Mouse (Mus musculus): ENCODE data around the gene Abcc8. TPM values are rescaled to one million over a fixed set of nuclear protein-coding genes. Genes with fewer than 3 reads are reported as not detected.

Abcc8 gene
- total and polyA plus RNA-seq, 3 experiments = not detected

DNA sequence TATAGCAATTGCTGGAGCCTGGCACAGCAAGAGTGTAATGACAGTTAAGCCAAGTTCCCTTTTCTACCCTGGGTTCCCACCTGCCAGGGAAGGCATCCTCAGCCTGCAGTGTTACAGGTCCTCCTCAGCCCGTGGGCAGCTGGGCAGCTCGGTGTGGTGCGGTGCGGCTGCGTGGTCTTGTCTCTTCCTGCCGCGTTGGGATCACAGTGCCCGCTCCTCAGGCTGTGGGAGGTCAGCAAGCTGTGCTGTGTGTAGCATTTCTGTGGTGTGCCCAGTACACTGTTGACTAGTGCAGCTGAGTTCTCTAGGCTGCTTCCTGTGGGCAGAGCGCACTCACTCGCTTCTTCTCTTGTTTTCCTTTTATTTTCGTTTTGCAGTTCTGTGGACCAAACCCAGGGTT is 121.0 kb downstream of the Abcc8 start:
- Histone ChIP-seq H3K27me3 (replicated peaks) (no peaks in the 10 kb centered on the region), H3K9ac (ENCODE audit: insufficient read depth, low read depth) (no peak overlapping the region), H3K79me2 (replicated peaks; ENCODE audit: control insufficient read depth, extremely low read depth, insufficient read depth, poor library complexity, severe bottlenecking) (no peaks in the 10 kb centered on the region), H3K4me3 (replicated peaks in 1 of 3; ENCODE audit: low read depth in 2 of 3, low read length in 2 of 3, poor library complexity in 1 of 3) (no peak overlapping the region), H3K4me1 (ENCODE audit: control insufficient read depth in 1 of 2, insufficient read depth in 2 of 2) (no peaks in the 10 kb centered on the region), H3K27ac (ENCODE audit: insufficient read depth, low read depth) (no peak overlapping the region), H3K9me3 (replicated peaks; ENCODE audit: low read length) (no peaks in the 10 kb centered on the region), H3K4me2 (ENCODE audit: insufficient read depth, low read depth, poor library complexity, severe bottlenecking) (no peak overlapping the region), H3K36me3 (replicated peaks in 1 of 2; ENCODE audit: control insufficient read depth in 1 of 2, insufficient read depth in 1 of 2, low read length in 1 of 2) (peaks cover 70 to 94% of the 10 kb centered on the region in 2 experiments)
- in situ Hi-C loops (cut with MboI; ENCODE audit: low pct_ligation_motif_present, low pct_unique_long_range_greater_than_20kb, low sequenced_read_pairs) (no loop called here), dilution Hi-C loops (cut with MboI; ENCODE audit: extremely low pct_ligation_motif_present, extremely low pct_unique_long_range_greater_than_20kb, low sequenced_read_pairs) (no loop called here)
- DNase-seq (ENCODE audit: extremely low read depth) = no peak
- TF ChIP-seq CHD1 (IDR thresholded peaks at IDR 0.05; ENCODE audit: low read depth, low read length) (no peak), MYC (IDR thresholded peaks at IDR 0.05; ENCODE audit: low read depth, low read length) (no peak), KAT2A (IDR thresholded peaks at IDR 0.05; ENCODE audit: insufficient replicate concordance, low read length) (no peak), USF2 (conservative IDR thresholded peaks at IDR 0.05; ENCODE audit: low read depth, low read length) (no peak), NELFE (IDR thresholded peaks at IDR 0.05; ENCODE audit: low read depth, low read length) (no peak), EP300 (IDR thresholded peaks at IDR 0.05; ENCODE audit: low read length) (no peak)

Other genes starting within 250 kb of the Abcc8 start
- gene Abcc6, start 149.7 kb downstream of the Abcc8 start, total RNA-seq (2012; rRNA removed) = 9.0 and 10.5 TPM in 2 replicates
- gene Abcc6, start 149.7 kb downstream of the Abcc8 start, total RNA-seq (2014; rRNA removed) = 2.2 and 7.8 TPM in 2 replicates
- gene Abcc6, start 149.7 kb downstream of the Abcc8 start, polyA plus RNA-seq (2012; ENCODE audit: insufficient read length, low read depth) = 6.4 and 7.4 TPM in 2 replicates
- gene Nomo1, start 146.3 kb downstream of the Abcc8 start, total RNA-seq (2012; rRNA removed) = 89.6 and 102 TPM in 2 replicates
- 41.9 and 43.4 TPM in 2 replicates for gene Nomo1, start 146.3 kb downstream of the Abcc8 start, total RNA-seq (2014; rRNA removed)
- 97.8 and 103 TPM in 2 replicates for gene Nomo1, start 146.3 kb downstream of the Abcc8 start, polyA plus RNA-seq (2012; ENCODE audit: insufficient read length, low read depth)
- not detected in 2 replicates for gene Kcnj11, start 79.3 kb downstream of the Abcc8 start, total RNA-seq (2012; rRNA removed)
- gene Kcnj11, start 79.3 kb downstream of the Abcc8 start, total RNA-seq (2014; rRNA removed) = not detected in 2 replicates
- gene Kcnj11, start 79.3 kb downstream of the Abcc8 start, polyA plus RNA-seq (2012; ENCODE audit: insufficient read length, low read depth) = not detected in 2 replicates
- not detected in 2 replicates for gene Ush1c, start 58.5 kb upstream of the Abcc8 start, total RNA-seq (2012; rRNA removed)
- gene Ush1c, start 58.5 kb upstream of the Abcc8 start, total RNA-seq (2014; rRNA removed) = not detected in 2 replicates
- not detected in 2 replicates for gene Ush1c, start 58.5 kb upstream of the Abcc8 start, polyA plus RNA-seq (2012; ENCODE audit: insufficient read length, low read depth)
- under 0.01 and 0.04 TPM in 2 replicates for gene Otog, start 61.0 kb upstream of the Abcc8 start, total RNA-seq (2012; rRNA removed)
- gene Otog, start 61.0 kb upstream of the Abcc8 start, total RNA-seq (2014; rRNA removed) = not detected in 2 replicates
- gene Otog, start 61.0 kb upstream of the Abcc8 start, polyA plus RNA-seq (2012; ENCODE audit: insufficient read length, low read depth) = not detected in 2 replicates
- not detected in 2 replicates for gene Myod1, start 196.4 kb upstream of the Abcc8 start, total RNA-seq (2012; rRNA removed)
- not detected in 2 replicates for gene Myod1, start 196.4 kb upstream of the Abcc8 start, total RNA-seq (2014; rRNA removed)
- not detected in 2 replicates for gene Myod1, start 196.4 kb upstream of the Abcc8 start, polyA plus RNA-seq (2012; ENCODE audit: insufficient read length, low read depth)
- gene Kcnc1, start 216.5 kb upstream of the Abcc8 start, total RNA-seq (2012; rRNA removed) = 0.04 and 0.08 TPM in 2 replicates
- gene Kcnc1, start 216.5 kb upstream of the Abcc8 start, total RNA-seq (2014; rRNA removed) = not detected in 2 replicates
- 0.14 TPM in 1 of 2 replicates, not detected in the other for gene Kcnc1, start 216.5 kb upstream of the Abcc8 start, polyA plus RNA-seq (2012; ENCODE audit: insufficient read length, low read depth)

All from CH12.LX (cell line).